Mouse (Mus musculus) testis, adult 2 months (tissue): ENCODE measurements around the gene Smg6.

ENCODE experiments used
- CTCF ChIP-seq: fragments of 200-500 bp; IDR thresholded peaks from 2 replicates; pipeline ENCODE4 v1.5.1; 2012; ENCODE audit warnings: low read depth, mild to moderate bottlenecking, inconsistent platforms, low read length, moderate library complexity; ENCODE audit not compliant: control insufficient read depth, insufficient read depth, insufficient replicate concordance
- POLR2A ChIP-seq: fragments of 200-500 bp; IDR thresholded peaks from 2 replicates; pipeline ENCODE4 v1.6.1; 2012; ENCODE audit warnings: low read depth, mild to moderate bottlenecking, inconsistent platforms, low read length, moderate library complexity; ENCODE audit not compliant: control insufficient read depth

GRCm38 (mm10) chr11:75124406-75124805 lies 198.8 kb downstream of the Smg6 start:
- TF ChIP-seq CTCF (no peak), POLR2A (no peak)
